Mouse (Mus musculus) liver, embryonic 14.5 days (tissue): ENCODE measurements around the gene Prrg2. TPM values are rescaled to one million over a fixed set of nuclear protein-coding genes. Genes with fewer than 3 reads are reported as not detected.

Experiments used
- ATAC-seq: fragments of 200-750 bp; cut with Nextera tagmentation; 2 replicates; pipeline ENCODE4 v1.8.0; 2017; ENCODE audit warnings: moderate number of reproducible peaks, mild to moderate bottlenecking, moderate library complexity; ENCODE audit not compliant: insufficient read depth
- DNase-seq, 3 experiments: peaks; one replicate each; pipeline ENCODE4 v3.0.0-alpha.2; 2012 to 2013; ENCODE audit warnings: low read depth in 3 of 3, low spot score in 3 of 3
- H3K27ac ChIP-seq: fragments of 300-500 bp; sonication (generic); 2 replicates; pipeline ENCODE4 v1.5.1; 2014; ENCODE audit warnings: moderate library complexity, mild to moderate bottlenecking, control low read depth, inconsistent platforms
- H3K27me3 ChIP-seq: fragments of 300-500 bp; sonication (generic); 2 replicates; pipeline ENCODE4 v1.6.1; 2014; ENCODE audit warnings: mild to moderate bottlenecking, low read length, moderate library complexity; ENCODE audit not compliant: control insufficient read depth, insufficient read depth
- H3K36me3 ChIP-seq: fragments of 300-500 bp; sonication (generic); replicated peaks from 2 replicates; pipeline ENCODE4 v1.6.1; 2014; ENCODE audit warnings: low read depth; ENCODE audit not compliant: control insufficient read depth, insufficient read depth
- H3K4me1 ChIP-seq, 2 experiments: fragments of 200-500 bp in 1 of 2; fragments of 300-500 bp in 1 of 2; sonication (generic) in 1 of 2; replicated peaks; 2 replicates each; pipeline ENCODE4 v1.6.1; 2012 to 2014; ENCODE audit warnings: antibody characterized with exemption in 1 of 2, inconsistent platforms in 1 of 2, low read length in 1 of 2; ENCODE audit not compliant: control insufficient read depth in 2 of 2, insufficient read depth in 2 of 2
- H3K4me2 ChIP-seq: fragments of 300-500 bp; sonication (generic); 2 replicates; pipeline ENCODE4 v1.6.1; 2014; ENCODE audit warnings: low read depth, mild to moderate bottlenecking, control low read depth, moderate library complexity
- H3K4me3 ChIP-seq, 2 experiments: fragments of 200-500 bp in 1 of 2; fragments of 300-500 bp in 1 of 2; sonication (generic) in 1 of 2; 2 replicates each; pipeline ENCODE4 v1.5.1; 2012 to 2014; ENCODE audit warnings: low read depth in 2 of 2, low read length in 2 of 2, mild to moderate bottlenecking in 2 of 2, control low read depth in 1 of 2, inconsistent platforms in 1 of 2, moderate library complexity in 1 of 2; ENCODE audit not compliant: insufficient read depth in 1 of 2
- H3K9ac ChIP-seq: fragments of 300-500 bp; sonication (generic); replicated peaks from 2 replicates; pipeline ENCODE4 v1.6.1; 2014; ENCODE audit warnings: mild to moderate bottlenecking, control low read depth, moderate library complexity
- H3K9me3 ChIP-seq: fragments of 300-500 bp; sonication (generic); 2 replicates; pipeline ENCODE4 v1.6.1; 2016; ENCODE audit warnings: low read length, mixed read lengths; ENCODE audit not compliant: control insufficient read depth
- CTCF ChIP-seq: IDR thresholded peaks from 2 replicates; pipeline ENCODE4 v1.5.1; 2016; ENCODE audit warnings: antibody characterized with exemption, low read depth, control low read depth
- EP300 ChIP-seq: IDR thresholded peaks from 2 replicates; pipeline ENCODE4 v1.6.1; 2016; ENCODE audit warnings: antibody characterized with exemption, low read depth
- WGBS: fragments of 180-500 bp; shearing (Covaris S2); extraction: QIAGEN DNeasy Blood & Tissue Kit; methylation state at CpG from one replicate; pipeline ENCODE4 v1.1.7; 2014; ENCODE audit not compliant: insufficient replicate concordance; 5-methylcytosine and 5-hydroxymethylcytosine counted together
- microRNA-seq: library from miRNA; unstranded; fragments of <30 nt; microRNA quantifications from one replicate; pipeline ENCODE4, GENCODE M21; 2016
- polyA plus RNA-seq, 2 experiments: library from polyadenylated mRNA; depleted of rRNA in 1 of 2; stranded (reverse) in 1 of 2; unstranded in 1 of 2; fragments of >200 nt; fragmentation: Nextera tagmentation in 1 of 2; extraction: Ambion mirVana in 1 of 2; gene quantifications; 2 replicates each; pipeline versions ENCODE4 v1.2.1 to v1.2.3; 2012 to 2014

Prrg2 gene
- polyA plus RNA-seq, 2 experiments = 6.2 to 8.5 TPM

- TF ChIP-seq EP300 = no peak
- TF ChIP-seq CTCF = no peak
- 91% methylated on average over 30 of the region's 30 CpGs for WGBS
- Histone ChIP-seq H3K9ac (no peak overlapping the region), H3K4me3 (no peak overlapping the region), H3K27me3 (no peaks in the 10 kb centered on the region), H3K4me1 (peaks cover 0 to under 1% of the 10 kb centered on the region in 2 experiments; a peak in 1 of 4 replicates), H3K4me2 (no peak overlapping the region), H3K36me3 (peaks cover 83% of the 10 kb centered on the region), H3K9me3 (no peaks in the 10 kb centered on the region), H3K27ac (no peak overlapping the region)
- DNase-seq = no peak
- ATAC-seq = no peak
Measured at GRCm38 (mm10) chr7:45007846-45008245, 54.6 kb downstream of the Prrg2 start.

- no peak overlapping the region for H3K4me3 ChIP-seq
- WGBS = 92% methylated on average over 29 of the region's 29 CpGs
- no peaks in the 10 kb centered on the region for H3K27me3 ChIP-seq
- H3K9ac ChIP-seq = no peak overlapping the region
- ATAC-seq (no peak), DNase-seq (no peak)
- H3K4me2 ChIP-seq = no peak overlapping the region
- H3K9me3 ChIP-seq = no peaks in the 10 kb centered on the region
- no peak for TF ChIP-seq CTCF
- no peak for TF ChIP-seq EP300
- H3K27ac ChIP-seq = no peak overlapping the region
- peaks cover 83% of the 10 kb centered on the region for H3K36me3 ChIP-seq
- H3K4me1 ChIP-seq = no peaks in the 10 kb centered on the region
Measured at GRCm38 (mm10) chr7:45007141-45007540, 55.3 kb downstream of the Prrg2 start.

GRCm38 (mm10) chr7:45006503-45006902, 56.0 kb downstream of the Prrg2 start:
- H3K36me3 ChIP-seq = peaks cover 81% of the 10 kb centered on the region
- ATAC-seq = no peak
- 88% methylated on average over 12 of the region's 12 CpGs for WGBS

GRCm38 (mm10) chr7:45005321-45005992, 57.0 kb downstream of the Prrg2 start:
- no peaks in the 10 kb centered on the region for H3K9me3 ChIP-seq
- TF ChIP-seq EP300 (no peak), CTCF (no peak)
- H3K27ac ChIP-seq = no peak overlapping the region
- peaks cover 85% of the 10 kb centered on the region for H3K36me3 ChIP-seq
- WGBS = 82% methylated on average over 6 of the region's 6 CpGs
- DNase-seq (no peak), ATAC-seq (no peak)
- no peak overlapping the region for H3K4me3 ChIP-seq
- H3K4me1 ChIP-seq = no peaks in the 10 kb centered on the region
- H3K4me2 ChIP-seq = no peak overlapping the region
- no peak overlapping the region for H3K9ac ChIP-seq
- H3K27me3 ChIP-seq = no peaks in the 10 kb centered on the region

More at GRCm38 (mm10) chr7:45006503-45006902, 56.0 kb downstream of the Prrg2 start:
- no peak for DNase-seq
- H3K9me3 ChIP-seq = no peaks in the 10 kb centered on the region
- H3K4me2 ChIP-seq = no peak overlapping the region
- H3K4me3 ChIP-seq = no peak overlapping the region
- H3K4me1 ChIP-seq = no peaks in the 10 kb centered on the region
- H3K27ac ChIP-seq = no peak overlapping the region
- TF ChIP-seq EP300 (no peak), CTCF (no peak)
- H3K9ac ChIP-seq = no peak overlapping the region
- H3K27me3 ChIP-seq = no peaks in the 10 kb centered on the region

- no peak for ATAC-seq
- H3K9ac ChIP-seq = no peak overlapping the region
- peaks cover 83% of the 10 kb centered on the region for H3K36me3 ChIP-seq
- no peaks in the 10 kb centered on the region for H3K4me1 ChIP-seq
- no peak for TF ChIP-seq CTCF
- no peak overlapping the region for H3K27ac ChIP-seq
- H3K4me2 ChIP-seq = no peak overlapping the region
- no peak overlapping the region for H3K4me3 ChIP-seq
- WGBS = 62% methylated on average over 3 of the region's 3 CpGs
- DNase-seq = no peak
- no peaks in the 10 kb centered on the region for H3K27me3 ChIP-seq
- no peaks in the 10 kb centered on the region for H3K9me3 ChIP-seq
Measured at GRCm38 (mm10) chr7:45004546-45004945, 57.9 kb downstream of the Prrg2 start.

Small RNA genes within 50 kb of the gene (microRNA-seq; reads per million reads assigned to microRNA genes)
- gene Mir7054 = not detected

Other genes starting within 250 kb of the Prrg2 start
Only the 30 nearest of the 36 such genes appear.
- gene Pnkp, start 205.5 kb downstream of the Prrg2 start, polyA plus RNA-seq (2012; rRNA removed) = 12.7 and 14.3 TPM in 2 replicates
- gene Pnkp, start 205.5 kb downstream of the Prrg2 start, polyA plus RNA-seq (2014; fragmentation: Nextera tagmentation; extraction: Ambion mirVana) = 15.6 and 17.0 TPM in 2 replicates
- gene Ptov1, start 192.9 kb downstream of the Prrg2 start, polyA plus RNA-seq (2012; rRNA removed) = 47.3 and 54.1 TPM in 2 replicates
- 35.0 and 42.1 TPM in 2 replicates for gene Ptov1, start 192.9 kb downstream of the Prrg2 start, polyA plus RNA-seq (2014; fragmentation: Nextera tagmentation; extraction: Ambion mirVana)
- 29.3 and 35.1 TPM in 2 replicates for gene Med25, start 170.0 kb downstream of the Prrg2 start, polyA plus RNA-seq (2012; rRNA removed)
- gene Med25, start 170.0 kb downstream of the Prrg2 start, polyA plus RNA-seq (2014; fragmentation: Nextera tagmentation; extraction: Ambion mirVana) = 24.2 and 27.1 TPM in 2 replicates
- gene Fuz, start 166.6 kb downstream of the Prrg2 start, polyA plus RNA-seq (2012; rRNA removed) = 5.9 and 6.5 TPM in 2 replicates
- 5.0 and 5.5 TPM in 2 replicates for gene Fuz, start 166.6 kb downstream of the Prrg2 start, polyA plus RNA-seq (2014; fragmentation: Nextera tagmentation; extraction: Ambion mirVana)
- gene Ap2a1, start 133.2 kb downstream of the Prrg2 start, polyA plus RNA-seq (2012; rRNA removed) = 62.2 and 67.6 TPM in 2 replicates
- gene Ap2a1, start 133.2 kb downstream of the Prrg2 start, polyA plus RNA-seq (2014; fragmentation: Nextera tagmentation; extraction: Ambion mirVana) = 69.6 and 74.2 TPM in 2 replicates
- gene Tsks, start 119.5 kb downstream of the Prrg2 start, polyA plus RNA-seq (2012; rRNA removed) = 0.07 and 0.22 TPM in 2 replicates
- 0.05 TPM in 1 of 2 replicates, not detected in the other for gene Tsks, start 119.5 kb downstream of the Prrg2 start, polyA plus RNA-seq (2014; fragmentation: Nextera tagmentation; extraction: Ambion mirVana)
- 2.5 and 3.0 TPM in 2 replicates for gene Cpt1c, start 87.8 kb downstream of the Prrg2 start, polyA plus RNA-seq (2012; rRNA removed)
- 0.80 and 1.3 TPM in 2 replicates for gene Cpt1c, start 87.8 kb downstream of the Prrg2 start, polyA plus RNA-seq (2014; fragmentation: Nextera tagmentation; extraction: Ambion mirVana)
- 168 and 174 TPM in 2 replicates for gene Prmt1, start 76.1 kb downstream of the Prrg2 start, polyA plus RNA-seq (2012; rRNA removed)
- 50.4 and 51.2 TPM in 2 replicates for gene Prmt1, start 76.1 kb downstream of the Prrg2 start, polyA plus RNA-seq (2014; fragmentation: Nextera tagmentation; extraction: Ambion mirVana)
- gene Irf3, start 65.0 kb downstream of the Prrg2 start, polyA plus RNA-seq (2012; rRNA removed) = 40.3 and 41.0 TPM in 2 replicates
- 28.0 and 32.1 TPM in 2 replicates for gene Irf3, start 65.0 kb downstream of the Prrg2 start, polyA plus RNA-seq (2014; fragmentation: Nextera tagmentation; extraction: Ambion mirVana)
- gene Bcl2l12, start 64.0 kb downstream of the Prrg2 start, polyA plus RNA-seq (2012; rRNA removed) = 11.4 and 14.4 TPM in 2 replicates
- gene Bcl2l12, start 64.0 kb downstream of the Prrg2 start, polyA plus RNA-seq (2014; fragmentation: Nextera tagmentation; extraction: Ambion mirVana) = 11.7 and 11.9 TPM in 2 replicates
- 16.2 and 16.9 TPM in 2 replicates for gene Scaf1, start 46.3 kb downstream of the Prrg2 start, polyA plus RNA-seq (2012; rRNA removed)
- gene Scaf1, start 46.3 kb downstream of the Prrg2 start, polyA plus RNA-seq (2014; fragmentation: Nextera tagmentation; extraction: Ambion mirVana) = 11.0 and 14.5 TPM in 2 replicates
- gene Rras, start 44.7 kb downstream of the Prrg2 start, polyA plus RNA-seq (2012; rRNA removed) = 16.3 and 19.7 TPM in 2 replicates
- 15.4 and 20.6 TPM in 2 replicates for gene Rras, start 44.7 kb downstream of the Prrg2 start, polyA plus RNA-seq (2014; fragmentation: Nextera tagmentation; extraction: Ambion mirVana)
- 1.8 and 2.6 TPM in 2 replicates for gene Prr12, start 9.8 kb downstream of the Prrg2 start, polyA plus RNA-seq (2012; rRNA removed)
- 1.9 and 2.2 TPM in 2 replicates for gene Prr12, start 9.8 kb downstream of the Prrg2 start, polyA plus RNA-seq (2014; fragmentation: Nextera tagmentation; extraction: Ambion mirVana)
- 24.5 and 26.4 TPM in 2 replicates for gene Nosip, start 248 bp downstream of the Prrg2 start, polyA plus RNA-seq (2012; rRNA removed)
- 23.1 and 27.4 TPM in 2 replicates for gene Nosip, start 248 bp downstream of the Prrg2 start, polyA plus RNA-seq (2014; fragmentation: Nextera tagmentation; extraction: Ambion mirVana)
- gene Rcn3, start 29.5 kb upstream of the Prrg2 start, polyA plus RNA-seq (2012; rRNA removed) = 20.1 and 20.6 TPM in 2 replicates
- 19.2 and 21.5 TPM in 2 replicates for gene Rcn3, start 29.5 kb upstream of the Prrg2 start, polyA plus RNA-seq (2014; fragmentation: Nextera tagmentation; extraction: Ambion mirVana)
- 14.9 and 16.3 TPM in 2 replicates for gene Fcgrt, start 41.2 kb upstream of the Prrg2 start, polyA plus RNA-seq (2012; rRNA removed)
- 35.5 and 35.6 TPM in 2 replicates for gene Fcgrt, start 41.2 kb upstream of the Prrg2 start, polyA plus RNA-seq (2014; fragmentation: Nextera tagmentation; extraction: Ambion mirVana)
- 309 and 366 TPM in 2 replicates for gene Rps11, start 61.8 kb upstream of the Prrg2 start, polyA plus RNA-seq (2012; rRNA removed)
- gene Rps11, start 61.8 kb upstream of the Prrg2 start, polyA plus RNA-seq (2014; fragmentation: Nextera tagmentation; extraction: Ambion mirVana) = 989 and 1,016 TPM in 2 replicates
- gene Rpl13a, start 66.1 kb upstream of the Prrg2 start, polyA plus RNA-seq (2012; rRNA removed) = 534 and 909 TPM in 2 replicates
- gene Rpl13a, start 66.1 kb upstream of the Prrg2 start, polyA plus RNA-seq (2014; fragmentation: Nextera tagmentation; extraction: Ambion mirVana) = 992 and 1,027 TPM in 2 replicates
- gene Gm45713, start 73.6 kb upstream of the Prrg2 start, polyA plus RNA-seq (2012; rRNA removed) = 0.03 TPM in 1 of 2 replicates, not detected in the other
- gene Gm45713, start 73.6 kb upstream of the Prrg2 start, polyA plus RNA-seq (2014; fragmentation: Nextera tagmentation; extraction: Ambion mirVana) = 0.15 and 0.63 TPM in 2 replicates
- gene Flt3l, start 73.8 kb upstream of the Prrg2 start, polyA plus RNA-seq (2012; rRNA removed) = 12.1 and 13.4 TPM in 2 replicates
- 3.9 and 5.5 TPM in 2 replicates for gene Flt3l, start 73.8 kb upstream of the Prrg2 start, polyA plus RNA-seq (2014; fragmentation: Nextera tagmentation; extraction: Ambion mirVana)
- 38.3 and 43.3 TPM in 2 replicates for gene Pih1d1, start 91.6 kb upstream of the Prrg2 start, polyA plus RNA-seq (2012; rRNA removed)
- 44.3 and 45.8 TPM in 2 replicates for gene Pih1d1, start 91.6 kb upstream of the Prrg2 start, polyA plus RNA-seq (2014; fragmentation: Nextera tagmentation; extraction: Ambion mirVana)
- gene Aldh16a1, start 91.9 kb upstream of the Prrg2 start, polyA plus RNA-seq (2012; rRNA removed) = 17.9 and 19.8 TPM in 2 replicates
- 20.9 and 23.1 TPM in 2 replicates for gene Aldh16a1, start 91.9 kb upstream of the Prrg2 start, polyA plus RNA-seq (2014; fragmentation: Nextera tagmentation; extraction: Ambion mirVana)
- 0.01 TPM in 2 replicates for gene Slc17a7, start 101.3 kb upstream of the Prrg2 start, polyA plus RNA-seq (2012; rRNA removed)
- gene Slc17a7, start 101.3 kb upstream of the Prrg2 start, polyA plus RNA-seq (2014; fragmentation: Nextera tagmentation; extraction: Ambion mirVana) = not detected in 2 replicates
- 0.02 TPM in 1 of 2 replicates, not detected in the other for gene Gfy, start 116.9 kb upstream of the Prrg2 start, polyA plus RNA-seq (2012; rRNA removed)
- not detected in 2 replicates for gene Gfy, start 116.9 kb upstream of the Prrg2 start, polyA plus RNA-seq (2014; fragmentation: Nextera tagmentation; extraction: Ambion mirVana)
- gene Pth2, start 118.3 kb upstream of the Prrg2 start, polyA plus RNA-seq (2012; rRNA removed) = not detected in 2 replicates
- gene Pth2, start 118.3 kb upstream of the Prrg2 start, polyA plus RNA-seq (2014; fragmentation: Nextera tagmentation; extraction: Ambion mirVana) = not detected in 2 replicates
- gene Ccdc155, start 142.2 kb upstream of the Prrg2 start, polyA plus RNA-seq (2012; rRNA removed) = 0.02 and 0.08 TPM in 2 replicates
- gene Ccdc155, start 142.2 kb upstream of the Prrg2 start, polyA plus RNA-seq (2014; fragmentation: Nextera tagmentation; extraction: Ambion mirVana) = not detected in 2 replicates
- gene Dkkl1, start 149.5 kb upstream of the Prrg2 start, polyA plus RNA-seq (2012; rRNA removed) = 1.1 and 1.5 TPM in 2 replicates
- 2.1 and 2.6 TPM in 2 replicates for gene Dkkl1, start 149.5 kb upstream of the Prrg2 start, polyA plus RNA-seq (2014; fragmentation: Nextera tagmentation; extraction: Ambion mirVana)
- 7.9 and 10.0 TPM in 2 replicates for gene Tead2, start 153.1 kb upstream of the Prrg2 start, polyA plus RNA-seq (2012; rRNA removed)
- 4.1 and 4.5 TPM in 2 replicates for gene Tead2, start 153.1 kb upstream of the Prrg2 start, polyA plus RNA-seq (2014; fragmentation: Nextera tagmentation; extraction: Ambion mirVana)
- gene Cd37, start 176.4 kb upstream of the Prrg2 start, polyA plus RNA-seq (2012; rRNA removed) = 10.5 and 12.8 TPM in 2 replicates
- 9.0 and 9.1 TPM in 2 replicates for gene Cd37, start 176.4 kb upstream of the Prrg2 start, polyA plus RNA-seq (2014; fragmentation: Nextera tagmentation; extraction: Ambion mirVana)
- gene Slc6a16, start 178.4 kb upstream of the Prrg2 start, polyA plus RNA-seq (2012; rRNA removed) = 0.03 TPM in 1 of 2 replicates, not detected in the other
- not detected in 2 replicates for gene Slc6a16, start 178.4 kb upstream of the Prrg2 start, polyA plus RNA-seq (2014; fragmentation: Nextera tagmentation; extraction: Ambion mirVana)